Mouse (Mus musculus) right cerebral cortex, postnatal 36 days (tissue): Measurements from ENCODE around the gene Imp3.

Experiments used
- DNase-seq, 2 experiments: peaks; one replicate each; pipeline ENCODE4 v3.0.0; 2022; ENCODE audit warnings: low spot score in 2 of 2, mixed read lengths in 1 of 2

Gene Imp3

DNA sequence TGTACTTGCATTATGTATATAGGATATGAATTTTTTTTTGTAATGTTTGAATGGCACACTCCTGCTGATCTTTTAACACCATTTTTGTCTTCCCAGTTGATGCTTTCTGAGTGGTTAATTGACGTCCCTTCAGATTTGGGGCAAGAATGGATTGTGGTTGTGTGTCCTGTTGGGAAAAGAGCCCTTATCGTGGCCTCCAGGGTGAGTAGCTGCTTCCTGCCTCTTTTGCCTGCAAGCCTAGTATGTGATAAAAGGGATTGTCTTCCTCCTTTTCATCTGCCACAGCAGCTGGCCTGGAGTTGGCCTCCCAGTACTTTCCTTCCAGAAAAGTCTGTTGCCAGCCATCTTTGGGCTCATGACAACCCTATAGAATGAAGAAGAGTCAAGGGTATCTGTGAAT is 32.9 kb downstream of the Imp3 start:
- DNase-seq: no peak

DNA sequence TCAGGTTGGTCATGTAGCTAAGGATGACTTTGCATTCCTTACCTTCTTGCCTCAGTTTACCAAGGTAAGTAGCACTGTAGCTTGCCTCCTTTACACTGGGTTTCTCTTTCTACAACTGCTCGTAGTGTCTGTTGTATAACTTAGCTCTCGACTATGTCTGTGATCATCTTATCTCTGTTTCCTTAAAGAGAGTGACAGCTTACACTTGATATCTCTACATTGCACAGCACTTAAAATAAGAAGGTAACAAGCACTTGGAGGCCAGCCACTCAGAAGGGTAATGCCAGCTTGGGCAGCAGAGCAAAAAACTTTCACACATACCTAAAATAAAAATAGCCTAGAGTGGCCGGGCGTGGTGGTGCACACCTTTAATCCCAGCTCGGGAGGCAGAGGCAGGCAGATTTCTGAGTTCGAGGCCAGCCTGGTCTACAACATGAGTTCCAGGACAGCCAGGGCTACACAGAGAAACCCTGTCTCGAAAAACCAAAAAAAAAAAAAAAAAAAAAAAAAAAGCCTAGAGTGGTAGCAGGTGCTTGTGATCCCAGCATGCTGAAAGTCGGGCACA is 36.8 kb downstream of the Imp3 start:
- no peak for DNase-seq

DNA sequence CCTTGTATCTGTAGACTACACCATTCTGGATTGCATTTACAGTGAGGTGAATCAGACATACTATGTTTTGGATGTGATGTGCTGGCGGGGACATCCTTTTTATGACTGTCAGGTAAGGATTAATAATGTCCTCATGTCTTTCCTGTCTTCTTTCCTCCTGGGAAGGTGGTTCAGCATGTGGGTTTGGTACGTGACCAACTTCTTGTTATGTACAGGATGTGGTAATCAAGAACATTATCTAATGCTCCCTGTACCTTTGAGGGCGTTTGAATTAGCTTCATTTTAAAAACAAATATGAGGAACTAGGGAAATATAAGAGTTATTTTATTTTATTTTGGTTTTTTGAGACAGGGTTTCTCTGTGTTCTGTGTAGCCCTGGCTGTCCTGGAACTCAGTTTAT is 37.9 kb downstream of the Imp3 start:
- DNase-seq: no peak

DNA sequence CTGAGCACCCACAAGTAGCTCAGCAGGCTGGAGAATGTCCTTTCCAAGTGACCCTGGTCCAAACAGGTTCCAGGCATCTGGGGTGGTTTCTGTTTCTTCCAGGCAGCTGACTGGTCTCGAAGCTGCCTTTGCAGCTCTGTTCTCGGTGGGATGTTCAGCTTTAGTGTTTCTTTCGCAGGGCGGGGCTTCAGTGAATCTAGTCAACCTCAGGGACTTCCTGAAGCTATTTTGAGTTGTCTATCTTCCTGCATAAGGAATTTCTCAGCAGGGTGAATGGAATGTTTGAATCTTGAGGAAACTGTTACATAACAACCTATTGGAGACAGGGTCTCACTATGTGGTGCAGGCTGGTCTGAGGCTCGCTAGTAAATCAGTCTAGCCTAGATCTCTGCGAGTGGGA is 42.9 kb downstream of the Imp3 start:
- DNase-seq: no peak

DNA sequence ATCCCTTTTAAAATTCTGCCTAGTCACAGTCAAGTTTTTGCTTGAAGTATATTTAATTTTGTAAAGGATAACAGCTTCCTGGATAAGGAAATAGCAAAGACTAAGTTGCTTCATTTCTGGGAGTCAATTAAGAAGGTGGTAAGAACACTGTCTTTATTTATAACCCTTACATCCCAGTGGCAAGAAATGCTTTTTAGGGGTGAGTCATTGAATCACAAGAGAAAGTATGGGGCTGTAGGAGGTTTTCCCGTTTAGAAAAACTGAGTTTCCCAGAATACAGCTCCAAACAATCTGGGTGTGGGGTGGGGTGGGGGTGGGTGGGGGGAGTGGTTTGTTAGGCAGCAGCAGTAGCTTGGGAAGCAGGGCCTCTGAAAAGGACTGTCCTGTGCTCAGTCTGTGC is 44.2 kb downstream of the Imp3 start:
- no peak for DNase-seq
